Mouse (Mus musculus): ENCODE measurements at regions not wholly inside any gene's neighbourhood (a gene's known extent, or its start where the extent isn't known, plus 50 kb on each side); places are given as distances from the start of the nearest gene placed in this dataset.

DNA sequence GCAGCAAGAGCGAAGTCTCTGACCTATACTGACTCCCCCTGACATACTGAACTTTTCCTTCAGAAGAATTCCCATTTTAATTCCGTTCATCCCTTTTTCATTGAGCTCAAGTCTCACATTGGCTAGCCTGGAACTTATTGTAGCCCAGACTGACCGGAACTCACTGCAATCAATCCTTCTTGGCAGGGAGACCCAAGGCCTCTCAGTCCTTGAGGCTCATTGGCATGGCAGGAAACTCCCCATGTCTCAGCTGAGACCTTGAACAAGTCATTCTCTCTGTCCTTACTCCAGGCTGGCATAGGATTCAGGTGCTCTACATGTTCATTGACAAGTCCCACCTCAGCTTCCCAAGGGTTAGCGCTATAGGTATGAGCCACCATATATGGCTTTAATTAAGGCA is 345.9 kb downstream of the Gm21750 start:
- Histone ChIP-seq H3K4me2 (ENCODE audit: low read length) (no peak overlapping the region), H3K36me3 (ENCODE audit: control insufficient read depth, insufficient read depth, low read length) (no peaks in the 10 kb centered on the region), H3K4me1 (ENCODE audit: control insufficient read depth, insufficient read depth, low read length) (no peaks in the 10 kb centered on the region), H3K27me3 (ENCODE audit: control insufficient read depth, insufficient read depth, low read depth, low read length) (no peaks in the 10 kb centered on the region), H3K27ac (ENCODE audit: low read length) (no peak overlapping the region), H3K9me3 (replicated peaks; ENCODE audit: control insufficient read depth, low read length, poor library complexity, severe bottlenecking) (no peaks in the 10 kb centered on the region), H3K9ac (ENCODE audit: low read depth, low read length) (no peak overlapping the region), H3K4me3 (ENCODE audit: low read depth, low read length) (no peak overlapping the region)
- 90% methylated on average over 4 of the region's 4 CpGs for WGBS
- ATAC-seq: no peak

DNA sequence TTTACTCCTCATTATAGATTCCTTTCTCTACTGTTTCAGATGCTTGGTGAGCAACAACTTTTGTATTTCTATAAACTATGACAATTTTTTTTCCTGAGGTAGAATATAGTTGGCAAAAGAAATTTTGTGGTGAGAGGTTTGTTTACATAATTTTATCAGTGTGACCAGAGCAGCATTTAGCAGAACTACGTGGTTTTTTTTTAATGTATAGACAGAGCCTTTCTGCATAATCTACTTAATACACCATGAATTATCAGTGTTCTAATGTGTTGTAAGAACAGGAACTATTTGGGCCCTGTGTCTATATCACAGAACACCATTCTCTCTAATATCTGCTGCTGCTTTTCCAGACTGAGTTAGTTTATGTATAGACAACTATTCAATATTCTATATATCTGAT is 350.5 kb downstream of the Gm21750 start:
- no peaks in the 10 kb centered on the region for H3K4me1 ChIP-seq (ENCODE audit: control insufficient read depth, insufficient read depth, low read length)
- H3K9ac ChIP-seq (ENCODE audit: low read depth, low read length): no peak overlapping the region
- WGBS: 65% methylated on average over 1 of the region's 1 CpGs
- H3K27me3 ChIP-seq (ENCODE audit: control insufficient read depth, insufficient read depth, low read depth, low read length): no peaks in the 10 kb centered on the region
- H3K4me3 ChIP-seq (ENCODE audit: low read depth, low read length): no peak overlapping the region
- no peak overlapping the region for H3K4me2 ChIP-seq (ENCODE audit: low read length)
- H3K9me3 ChIP-seq (replicated peaks; ENCODE audit: control insufficient read depth, low read length, poor library complexity, severe bottlenecking): no peaks in the 10 kb centered on the region
- H3K27ac ChIP-seq (ENCODE audit: low read length): no peak overlapping the region
- H3K36me3 ChIP-seq (ENCODE audit: control insufficient read depth, insufficient read depth, low read length): no peaks in the 10 kb centered on the region
- no peak for ATAC-seq

DNA sequence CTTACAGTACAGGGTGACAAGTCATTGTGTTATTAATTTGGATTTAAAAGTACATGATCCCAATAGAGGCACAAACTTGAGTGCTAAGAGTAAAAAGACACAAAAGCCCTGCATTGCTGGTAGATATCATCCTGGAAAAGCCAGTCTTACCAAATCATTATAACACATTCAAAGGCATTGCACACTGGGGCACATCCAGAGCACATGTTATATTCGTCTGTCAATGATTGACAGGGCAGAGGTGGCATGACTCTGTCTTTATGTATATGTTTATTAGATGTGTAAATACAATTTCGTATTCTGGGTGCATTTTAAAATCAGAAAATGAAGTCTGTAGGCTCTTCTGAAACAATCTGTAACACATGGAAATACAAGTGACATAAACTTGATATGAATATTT is 358.4 kb downstream of the Gm21750 start:
- WGBS: 70% methylated on average over 2 of the region's 2 CpGs
- Histone ChIP-seq H3K36me3 (ENCODE audit: control insufficient read depth, insufficient read depth, low read length) (no peaks in the 10 kb centered on the region), H3K4me1 (ENCODE audit: control insufficient read depth, insufficient read depth, low read length) (no peaks in the 10 kb centered on the region), H3K4me3 (ENCODE audit: low read depth, low read length) (no peak overlapping the region), H3K27ac (ENCODE audit: low read length) (no peak overlapping the region), H3K9ac (ENCODE audit: low read depth, low read length) (no peak overlapping the region), H3K9me3 (replicated peaks; ENCODE audit: control insufficient read depth, low read length, poor library complexity, severe bottlenecking) (no peaks in the 10 kb centered on the region), H3K4me2 (ENCODE audit: low read length) (no peak overlapping the region), H3K27me3 (ENCODE audit: control insufficient read depth, insufficient read depth, low read depth, low read length) (no peaks in the 10 kb centered on the region)
- ATAC-seq: no peak

GRCm38 (mm10) chr14:74047009-74047694 is 386.1 kb downstream of the Gm21750 start:
- H3K9me3 ChIP-seq (replicated peaks; ENCODE audit: control insufficient read depth, low read length, poor library complexity, severe bottlenecking): no peaks in the 10 kb centered on the region
- H3K4me3 ChIP-seq (ENCODE audit: low read depth, low read length): no peak overlapping the region
- H3K9ac ChIP-seq (ENCODE audit: low read depth, low read length): no peak overlapping the region
- H3K27me3 ChIP-seq (ENCODE audit: control insufficient read depth, insufficient read depth, low read depth, low read length): no peaks in the 10 kb centered on the region
- H3K4me2 ChIP-seq (ENCODE audit: low read length): peak overlapping the region; percentile 13; the same call in 1 of the 2 replicates
- no peaks in the 10 kb centered on the region for H3K36me3 ChIP-seq (ENCODE audit: control insufficient read depth, insufficient read depth, low read length)
- H3K4me1 ChIP-seq (ENCODE audit: control insufficient read depth, insufficient read depth, low read length): peaks cover 13% of the 10 kb centered on the region
- peak overlapping the region; percentile 77 for H3K27ac ChIP-seq (ENCODE audit: low read length)
- peak; percentile 91 for ATAC-seq
- 26% methylated on average over 5 of the region's 5 CpGs for WGBS

DNA sequence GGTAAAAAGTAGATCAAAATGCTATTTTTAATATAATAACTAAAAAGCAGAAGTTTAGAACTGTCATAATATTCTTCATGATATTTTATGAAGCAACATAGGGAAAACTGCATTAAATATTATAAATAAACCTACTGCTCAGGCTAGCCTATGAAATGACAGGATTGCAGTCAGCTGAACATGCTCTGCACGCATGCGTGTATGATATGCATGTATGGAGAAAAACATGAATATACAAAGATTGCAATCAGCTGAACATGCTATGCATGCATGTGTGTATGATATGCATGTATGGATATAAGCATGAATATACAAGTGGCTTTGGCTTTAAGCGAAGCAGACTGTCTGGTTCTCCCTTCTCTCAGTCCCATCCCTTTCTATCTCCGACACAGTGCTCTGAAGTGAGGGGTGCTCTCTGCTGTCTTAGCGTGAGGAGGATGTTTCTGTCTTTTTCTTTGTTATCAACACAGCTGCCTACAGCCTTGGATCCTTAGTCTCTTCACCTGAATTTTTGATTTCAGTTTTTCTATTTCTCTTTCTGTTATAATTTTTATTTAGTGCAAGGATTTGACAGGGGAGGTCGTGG is 386.8 kb downstream of the Gm21750 start:
- H3K4me3 ChIP-seq (ENCODE audit: low read depth, low read length): no peak overlapping the region
- no peaks in the 10 kb centered on the region for H3K9me3 ChIP-seq (replicated peaks; ENCODE audit: control insufficient read depth, low read length, poor library complexity, severe bottlenecking)
- H3K9ac ChIP-seq (ENCODE audit: low read depth, low read length): peak overlapping the region; percentile 40; the same call in 1 of the 2 replicates
- 73% methylated on average over 6 of the region's 6 CpGs for WGBS
- no peaks in the 10 kb centered on the region for H3K27me3 ChIP-seq (ENCODE audit: control insufficient read depth, insufficient read depth, low read depth, low read length)
- peaks cover 13% of the 10 kb centered on the region for H3K4me1 ChIP-seq (ENCODE audit: control insufficient read depth, insufficient read depth, low read length)
- no peaks in the 10 kb centered on the region for H3K36me3 ChIP-seq (ENCODE audit: control insufficient read depth, insufficient read depth, low read length)
- ATAC-seq: peak; percentile 85
- H3K27ac ChIP-seq (ENCODE audit: low read length): peak overlapping the region; percentile 77
- H3K4me2 ChIP-seq (ENCODE audit: low read length): peak overlapping the region; percentile 13; the same call in 1 of the 2 replicates

GRCm38 (mm10) chr14:74048386-74048785 is 387.4 kb downstream of the Gm21750 start:
- H3K27me3 ChIP-seq (ENCODE audit: control insufficient read depth, insufficient read depth, low read depth, low read length): no peaks in the 10 kb centered on the region
- H3K4me2 ChIP-seq (ENCODE audit: low read length): no peak overlapping the region; the same call in 1 of the 2 replicates
- no peaks in the 10 kb centered on the region for H3K36me3 ChIP-seq (ENCODE audit: control insufficient read depth, insufficient read depth, low read length)
- ATAC-seq: no peak
- H3K9ac ChIP-seq (ENCODE audit: low read depth, low read length): no peak overlapping the region
- H3K4me1 ChIP-seq (ENCODE audit: control insufficient read depth, insufficient read depth, low read length): peaks cover 13% of the 10 kb centered on the region
- WGBS: 75% methylated on average over 3 of the region's 3 CpGs
- no peak overlapping the region for H3K4me3 ChIP-seq (ENCODE audit: low read depth, low read length)
- peak overlapping the region; percentile 77 for H3K27ac ChIP-seq (ENCODE audit: low read length)
- no peaks in the 10 kb centered on the region for H3K9me3 ChIP-seq (replicated peaks; ENCODE audit: control insufficient read depth, low read length, poor library complexity, severe bottlenecking)

GRCm38 (mm10) chr14:74066051-74066450 is 405.0 kb downstream of the Gm21750 start:
- Histone ChIP-seq H3K4me1 (ENCODE audit: control insufficient read depth, insufficient read depth, low read length) (no peaks in the 10 kb centered on the region), H3K4me3 (ENCODE audit: low read depth, low read length) (no peak overlapping the region), H3K9me3 (replicated peaks; ENCODE audit: control insufficient read depth, low read length, poor library complexity, severe bottlenecking) (no peaks in the 10 kb centered on the region), H3K27me3 (ENCODE audit: control insufficient read depth, insufficient read depth, low read depth, low read length) (no peaks in the 10 kb centered on the region), H3K27ac (ENCODE audit: low read length) (no peak overlapping the region), H3K36me3 (ENCODE audit: control insufficient read depth, insufficient read depth, low read length) (no peaks in the 10 kb centered on the region), H3K4me2 (ENCODE audit: low read length) (no peak overlapping the region), H3K9ac (ENCODE audit: low read depth, low read length) (no peak overlapping the region)
- no peak for ATAC-seq

- H3K4me1 ChIP-seq (ENCODE audit: control insufficient read depth, insufficient read depth, low read length): no peaks in the 10 kb centered on the region
- no peak overlapping the region for H3K4me3 ChIP-seq (ENCODE audit: low read depth, low read length)
- H3K9ac ChIP-seq (ENCODE audit: low read depth, low read length): no peak overlapping the region
- no peak for ATAC-seq
- no peak overlapping the region for H3K27ac ChIP-seq (ENCODE audit: low read length)
- H3K4me2 ChIP-seq (ENCODE audit: low read length): no peak overlapping the region
- H3K36me3 ChIP-seq (ENCODE audit: control insufficient read depth, insufficient read depth, low read length): no peaks in the 10 kb centered on the region
- no peaks in the 10 kb centered on the region for H3K27me3 ChIP-seq (ENCODE audit: control insufficient read depth, insufficient read depth, low read depth, low read length)
- WGBS: 87% methylated on average over 2 of the region's 2 CpGs
- no peaks in the 10 kb centered on the region for H3K9me3 ChIP-seq (replicated peaks; ENCODE audit: control insufficient read depth, low read length, poor library complexity, severe bottlenecking)
These were observed 432.0 kb downstream of the Gm21750 start for GRCm38 (mm10) chr14:74093016-74093415.

DNA sequence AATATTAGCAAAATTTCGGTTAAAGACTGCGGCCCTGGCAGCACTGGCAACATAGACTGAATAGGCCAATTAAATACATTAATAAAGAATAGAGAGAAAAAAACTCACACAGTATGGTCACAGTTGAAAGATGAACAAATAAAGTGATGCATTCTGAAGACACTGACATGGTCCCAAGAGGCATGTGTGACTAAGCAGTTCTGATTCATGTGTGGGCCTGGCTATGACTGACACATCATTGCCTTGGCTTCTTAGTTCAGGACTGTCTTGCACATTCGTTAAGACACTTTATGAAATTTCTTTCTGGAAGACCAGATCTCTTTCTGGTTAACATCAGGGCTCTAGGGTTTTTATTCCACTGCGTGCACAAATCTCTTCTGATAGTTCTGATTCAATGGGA is 438.7 kb downstream of the Gm21750 start:
- Histone ChIP-seq H3K27me3 (ENCODE audit: control insufficient read depth, insufficient read depth, low read depth, low read length) (no peaks in the 10 kb centered on the region), H3K4me3 (ENCODE audit: low read depth, low read length) (no peak overlapping the region), H3K9ac (ENCODE audit: low read depth, low read length) (no peak overlapping the region), H3K36me3 (ENCODE audit: control insufficient read depth, insufficient read depth, low read length) (no peaks in the 10 kb centered on the region), H3K4me2 (ENCODE audit: low read length) (no peak overlapping the region), H3K27ac (ENCODE audit: low read length) (no peak overlapping the region), H3K9me3 (replicated peaks; ENCODE audit: control insufficient read depth, low read length, poor library complexity, severe bottlenecking) (no peaks in the 10 kb centered on the region), H3K4me1 (ENCODE audit: control insufficient read depth, insufficient read depth, low read length) (no peaks in the 10 kb centered on the region)
- WGBS: 87% methylated on average over 4 of the region's 4 CpGs
- ATAC-seq: no peak

All from midbrain, embryonic 16.5 days (tissue).